Mouse (Mus musculus) hematopoietic stem cell, adult 5-6 weeks (primary cell): ENCODE measurements around the gene Spert. TPM values are rescaled to one million over a fixed set of nuclear protein-coding genes. Genes with fewer than 3 reads are reported as not detected.

Experiments used
- ATAC-seq, 2 experiments: fragments of 125-278 bp in 1 of 2; replicated peaks in 1 of 2; 2 replicates each; pipeline ENCODE4 v1.8.0; 2016 to 2017; ENCODE audit warnings: inconsistent platforms in 2 of 2, mild to moderate bottlenecking in 2 of 2, moderate number of reproducible peaks in 2 of 2, low read depth in 1 of 2, moderate TSS enrichment in 1 of 2; ENCODE audit not compliant: low FRiP score in 2 of 2, poor library complexity in 2 of 2, severe bottlenecking in 2 of 2, insufficient read depth in 1 of 2, low TSS enrichment in 1 of 2
- total RNA-seq: library from RNA; stranded (forward); fragments of 172-1452, 232-1000 nt; gene quantifications from 2 replicates; pipeline ENCODE4 v1.2.3, GENCODE M21; 2017

The Spert gene
- total RNA-seq, 1 experiment from 2014 or later = not detected

DNA sequence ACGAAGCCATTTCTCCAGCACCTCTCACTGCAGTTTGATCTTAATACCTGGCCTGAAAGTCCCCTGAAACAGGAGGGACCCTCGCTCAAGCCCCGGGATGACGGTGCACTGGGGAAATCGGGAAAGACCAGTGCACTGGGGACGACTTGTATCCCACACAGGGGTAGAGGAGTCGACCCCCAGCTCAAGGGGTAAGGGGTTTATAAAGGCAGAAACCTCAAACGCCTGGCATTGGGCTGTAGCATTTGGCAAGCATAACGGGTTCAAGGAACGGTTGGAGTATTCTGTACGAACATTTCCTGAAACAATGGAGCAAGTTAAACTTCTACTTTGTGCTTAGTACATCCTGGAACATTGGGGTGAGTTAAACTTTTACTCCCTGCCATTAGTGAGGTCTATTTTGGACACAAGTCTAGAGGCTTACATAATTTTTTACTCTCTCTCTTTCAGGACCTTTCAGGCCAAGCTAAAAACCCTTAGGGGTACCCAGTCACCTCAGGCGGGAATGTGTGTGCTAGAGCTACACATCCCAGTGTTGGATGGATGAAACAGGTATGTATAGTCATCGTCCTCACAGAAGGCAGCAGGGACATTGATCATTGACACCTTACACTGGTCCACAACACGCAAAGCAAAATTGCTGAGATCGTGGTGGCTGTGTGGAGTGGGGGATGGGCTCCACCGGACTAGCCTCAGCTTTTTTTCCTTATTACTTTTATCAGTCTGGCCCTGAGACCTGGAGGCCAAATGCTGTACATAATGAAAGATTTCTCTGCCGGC, 52.5 kb downstream of the Spert start:
- ATAC-seq = no peak

- no peak for ATAC-seq
Observed at GRCm38 (mm10) chr14:75539205-75539604, 53.7 kb downstream of the Spert start.

Other genes starting within 250 kb of the Spert start
- not detected in 2 replicates for gene Siah3, start 137.1 kb downstream of the Spert start, total RNA-seq
- not detected in 2 replicates for gene Erich6b, start 49.1 kb upstream of the Spert start, total RNA-seq
- gene Cog3, start 161.4 kb upstream of the Spert start, total RNA-seq = 27.0 and 27.6 TPM in 2 replicates
- 23.5 and 30.9 TPM in 2 replicates for gene Slc25a30, start 193.9 kb upstream of the Spert start, total RNA-seq